Mouse (Mus musculus) spleen, adult 18-20 months (tissue): ENCODE results near the gene Ptrh1.

Source experiments
- DNase-seq, 2 experiments: peaks; one replicate each; pipeline ENCODE4 v3.0.0; 2022; ENCODE audit warnings: mixed read lengths in 2 of 2

Ptrh1 gene

DNA sequence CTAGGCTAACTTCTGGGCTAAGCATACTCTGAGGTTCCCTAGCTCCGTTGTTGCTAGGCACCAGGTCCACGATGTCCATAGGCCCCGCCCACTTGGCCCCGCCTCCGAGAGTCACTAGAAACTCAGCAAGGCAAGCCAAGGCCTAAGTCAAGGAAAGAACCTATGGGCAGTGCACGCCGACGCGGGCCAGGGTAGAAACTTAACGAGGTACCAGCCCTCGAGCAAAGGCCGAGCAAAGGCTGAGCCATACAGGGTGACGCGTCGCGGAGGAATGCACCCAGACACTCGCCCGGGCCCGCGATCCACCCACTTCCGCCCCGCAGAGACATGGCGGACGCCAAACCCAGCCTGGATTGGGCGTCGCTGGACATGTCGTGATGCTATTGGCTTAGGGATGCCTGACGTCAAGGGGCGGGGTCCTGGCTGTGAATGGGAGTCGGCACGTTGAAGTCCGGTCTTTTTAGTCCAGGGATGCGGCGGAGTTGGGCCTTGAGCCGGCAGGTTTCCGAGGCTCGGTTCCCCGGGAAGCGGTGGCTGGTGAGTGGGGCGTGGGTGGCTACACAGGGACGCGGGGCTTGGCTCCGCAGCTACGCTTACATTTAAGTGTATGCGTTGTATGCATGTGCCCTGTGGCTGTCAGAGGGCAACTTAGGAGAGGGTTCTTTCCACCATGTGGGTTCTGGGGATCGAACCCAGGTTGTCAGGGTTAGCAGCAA lies at the start of gene Ptrh1, which contains the start of gene Ttc16:
Ptrh1 (plus strand) TSS at position 428 of the 716 bp plus-strand sequence.
Ttc16 (minus strand) TSS at position 275 of the 716 bp plus-strand sequence.
- peak; percentile 92 to 98 for DNase-seq

DNA sequence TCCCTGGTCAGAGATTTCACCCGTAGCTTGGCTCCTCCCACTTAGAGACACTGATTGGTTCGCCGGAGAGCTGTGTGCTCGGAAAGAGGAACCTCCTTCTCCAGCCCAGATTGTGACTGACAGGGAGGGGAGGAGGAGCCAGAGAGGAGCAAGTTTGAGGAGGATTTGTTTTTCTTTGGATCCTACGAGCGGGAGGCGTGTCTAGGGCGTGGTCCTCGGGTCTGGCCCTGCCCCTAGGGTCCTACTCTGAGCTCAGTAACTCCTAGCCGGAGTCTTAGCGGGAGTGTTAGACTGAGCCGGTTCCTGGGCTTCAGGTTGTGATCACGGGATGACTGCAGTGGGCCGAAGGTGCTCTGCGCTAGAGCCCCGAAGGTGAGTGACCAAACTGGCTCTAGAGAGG lies 48.2 kb upstream of the Ptrh1 start:
- DNase-seq = peak; percentile 71 to 73

DNA sequence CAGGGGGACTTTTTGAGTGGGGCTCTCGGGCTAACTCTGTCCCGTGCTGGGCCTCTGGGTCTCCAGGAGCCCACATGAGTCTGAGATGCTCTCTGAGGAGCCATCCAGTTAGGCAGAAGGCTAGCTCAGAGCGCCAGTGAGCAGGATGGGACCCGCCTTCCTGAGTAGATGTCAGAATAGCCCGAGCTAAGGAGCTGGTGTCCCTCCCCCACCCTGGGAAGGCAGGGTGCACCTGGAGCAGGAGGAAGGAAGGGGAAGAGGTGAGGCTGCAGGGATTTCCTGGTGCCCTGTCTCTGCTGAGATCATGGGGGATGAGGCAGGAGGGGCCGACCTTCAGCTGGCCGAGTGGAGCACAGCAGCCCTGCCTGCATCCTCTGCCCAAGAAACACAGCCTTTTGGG lies 47.1 kb upstream of the Ptrh1 start:
- DNase-seq = no peak

DNA sequence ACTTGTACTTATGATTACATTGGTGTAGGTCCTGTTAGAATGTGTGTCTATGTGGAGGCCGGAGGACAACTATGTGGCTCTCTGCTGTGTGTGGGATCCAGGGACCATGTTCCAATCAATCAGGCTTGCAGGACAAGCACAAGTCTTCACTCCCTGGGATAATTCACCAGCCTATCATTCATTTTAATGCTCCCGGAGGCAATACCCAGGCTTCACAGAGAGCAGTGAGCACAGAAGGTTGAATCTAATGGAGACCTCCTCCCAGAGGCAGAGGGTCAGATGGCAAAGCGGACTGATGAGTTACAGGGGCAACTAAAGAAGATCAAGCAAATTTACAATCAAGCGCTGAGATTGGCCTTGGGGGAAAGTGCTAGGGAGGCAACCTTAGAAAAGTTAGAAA lies 46.0 kb upstream of the Ptrh1 start:
- no peak for DNase-seq

DNA sequence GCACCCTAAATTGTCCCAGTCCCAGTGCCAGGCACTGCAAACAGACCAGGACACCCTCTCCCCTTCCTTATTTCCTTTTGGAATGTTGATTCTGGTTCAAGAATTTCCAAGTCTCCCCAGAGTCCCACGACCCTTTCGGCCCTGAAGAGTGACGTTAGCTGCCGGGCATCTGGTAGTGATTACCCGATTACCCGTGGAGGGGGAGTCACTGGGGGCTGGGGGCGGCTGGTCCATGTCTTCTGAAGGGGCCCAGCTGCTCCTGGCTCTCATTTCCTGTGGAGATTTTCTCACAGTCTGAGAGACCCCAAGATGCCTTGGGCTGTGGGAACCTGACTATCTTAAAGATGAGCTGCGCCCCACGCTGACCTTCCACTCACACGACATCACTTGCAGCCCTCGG lies 44.7 kb upstream of the Ptrh1 start:
- DNase-seq = no peak

DNA sequence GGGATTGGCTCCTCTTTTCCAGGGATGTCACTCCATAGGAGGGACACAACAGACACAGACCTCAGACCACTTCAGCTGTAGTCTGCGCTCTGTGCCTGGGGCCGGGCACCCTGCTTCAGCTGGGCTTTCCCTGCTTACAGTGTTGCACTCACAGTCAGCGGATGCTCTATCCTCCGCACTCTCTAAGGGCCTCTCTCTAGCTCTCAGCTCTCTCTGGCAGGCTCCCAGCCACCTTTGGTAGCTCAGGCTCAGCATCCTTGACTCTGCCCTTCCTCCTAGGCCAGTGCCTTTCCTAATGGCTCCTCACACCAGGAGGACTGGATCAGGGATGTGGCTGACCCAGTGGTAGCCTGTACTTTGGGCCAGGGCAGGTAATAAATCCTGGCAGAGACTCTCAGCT lies 43.7 kb upstream of the Ptrh1 start:
- no peak for DNase-seq

DNA sequence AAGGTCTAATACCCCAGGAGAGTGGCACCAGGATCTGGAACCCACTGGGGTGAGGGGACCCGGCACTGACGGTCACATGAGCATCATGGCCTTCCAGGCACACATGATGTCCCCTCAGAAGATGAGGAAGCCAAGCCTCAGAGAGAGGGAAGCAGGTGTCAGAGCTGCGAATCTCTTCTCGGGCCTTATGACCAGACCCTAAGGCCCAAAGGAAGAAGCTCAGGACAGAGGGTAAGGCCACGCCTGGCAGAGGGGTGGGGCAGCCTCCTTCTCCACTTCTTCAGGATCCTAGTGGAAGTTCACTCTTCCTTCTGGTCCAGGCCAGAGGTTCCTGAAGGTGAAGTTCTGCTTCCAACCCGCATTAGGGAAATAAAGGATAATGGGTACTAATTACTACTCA lies 42.9 kb upstream of the Ptrh1 start:
- DNase-seq = no peak

DNA sequence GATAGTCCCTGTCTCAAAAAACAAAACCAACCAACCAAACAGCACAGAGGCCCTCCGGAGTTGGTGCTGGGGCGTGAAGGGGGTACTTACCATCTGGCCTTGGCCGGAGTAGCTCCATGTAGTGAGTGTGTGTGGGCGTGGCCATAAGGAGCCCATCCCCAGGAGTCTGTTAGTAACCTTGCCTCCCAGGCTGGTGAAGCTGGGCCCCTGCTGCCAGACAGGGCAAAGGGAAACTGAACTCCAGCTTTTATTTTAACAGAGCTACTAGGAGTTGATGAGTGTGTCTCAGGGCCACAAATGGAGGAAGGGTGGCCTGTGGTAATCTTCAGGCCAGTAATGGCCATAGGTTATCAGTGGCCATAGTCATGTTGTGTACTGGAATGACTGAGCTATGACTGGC lies 41.1 kb upstream of the Ptrh1 start:
- no peak for DNase-seq

DNA sequence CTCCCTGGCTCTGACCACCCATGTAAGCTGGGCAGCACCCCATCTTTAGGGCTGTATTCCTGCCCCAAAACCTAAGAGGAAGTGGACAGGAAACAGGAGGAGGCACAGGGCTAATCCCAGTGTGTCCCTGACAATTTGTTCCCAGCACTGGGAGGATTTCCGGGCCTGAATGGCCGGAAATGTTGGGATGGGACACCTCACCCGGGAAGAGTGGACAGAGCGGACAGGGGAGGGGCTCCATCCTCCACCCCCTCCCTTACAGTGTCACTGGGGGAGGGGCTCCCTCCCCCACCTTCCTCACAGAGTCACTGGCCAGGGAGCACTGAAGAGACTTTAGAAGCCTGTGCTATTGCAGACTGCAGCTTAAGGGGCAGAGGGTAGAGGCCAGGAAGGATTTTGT lies 40.7 kb upstream of the Ptrh1 start:
- no peak for DNase-seq

DNA sequence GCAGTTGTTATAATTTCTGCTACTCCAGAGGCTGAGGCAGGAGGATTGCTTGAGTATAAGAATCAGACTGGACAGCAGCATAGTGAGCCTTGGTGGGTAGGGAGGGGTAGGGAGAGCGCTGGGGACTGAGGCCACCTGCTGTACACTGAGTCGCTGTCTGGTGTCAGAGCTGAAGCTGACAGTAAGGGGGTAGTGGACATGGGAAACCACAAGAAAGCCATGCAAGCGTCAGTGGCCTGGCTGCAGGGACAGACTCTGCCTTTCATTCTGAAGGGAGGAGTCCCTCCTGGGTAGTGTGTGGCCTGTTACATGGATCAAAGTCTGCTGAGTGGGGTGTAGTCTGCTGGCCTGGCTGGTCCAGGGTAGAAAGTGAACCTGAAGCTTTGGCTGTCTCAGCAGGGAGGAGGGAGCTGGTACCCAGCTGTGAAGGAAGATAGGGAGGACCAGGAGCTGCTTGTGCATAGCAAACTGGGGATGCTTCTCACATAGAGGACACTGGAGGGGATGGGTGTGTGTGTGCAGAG lies 39.2 kb upstream of the Ptrh1 start:
- DNase-seq = no peak

DNA sequence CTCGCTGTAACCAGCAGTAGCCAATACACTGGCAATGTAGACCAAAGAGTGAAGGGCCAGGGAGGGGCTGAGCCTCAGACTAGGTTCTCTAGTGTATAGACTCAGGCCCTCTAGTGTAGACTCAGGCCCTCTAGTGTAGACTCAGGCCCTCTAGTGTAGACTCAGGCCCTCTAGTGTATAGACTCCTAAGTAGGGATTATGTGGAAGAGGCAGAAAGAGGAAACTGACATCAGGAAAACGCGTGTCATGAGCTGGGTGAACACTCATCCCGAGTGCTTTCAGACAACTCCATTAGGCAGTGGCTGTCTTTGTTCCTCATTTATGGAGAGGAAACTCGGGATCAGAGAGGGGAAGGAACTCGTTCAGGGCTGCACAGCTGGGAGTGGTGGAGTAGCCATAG lies 38.6 kb upstream of the Ptrh1 start:
- no peak for DNase-seq

DNA sequence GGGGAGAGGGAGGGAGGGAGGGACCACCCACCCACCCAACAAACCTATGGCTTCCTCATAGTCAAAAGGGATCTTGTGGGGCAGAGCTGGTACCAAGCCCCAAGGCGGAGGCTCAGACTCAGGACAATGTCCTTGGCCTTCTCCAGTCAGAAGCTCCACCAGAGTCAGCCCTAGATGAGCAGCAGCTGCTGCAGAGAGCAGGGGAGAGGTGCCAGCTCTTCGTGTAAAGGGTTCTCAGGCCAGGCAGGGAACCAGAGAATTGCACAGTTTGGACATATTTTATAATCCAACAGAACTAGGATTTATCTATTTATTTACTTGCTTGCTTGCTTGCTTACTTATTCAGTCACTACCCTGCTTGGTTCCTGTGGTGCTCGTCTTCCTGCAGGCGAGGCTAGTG lies 36.3 kb upstream of the Ptrh1 start:
- DNase-seq = no peak

DNA sequence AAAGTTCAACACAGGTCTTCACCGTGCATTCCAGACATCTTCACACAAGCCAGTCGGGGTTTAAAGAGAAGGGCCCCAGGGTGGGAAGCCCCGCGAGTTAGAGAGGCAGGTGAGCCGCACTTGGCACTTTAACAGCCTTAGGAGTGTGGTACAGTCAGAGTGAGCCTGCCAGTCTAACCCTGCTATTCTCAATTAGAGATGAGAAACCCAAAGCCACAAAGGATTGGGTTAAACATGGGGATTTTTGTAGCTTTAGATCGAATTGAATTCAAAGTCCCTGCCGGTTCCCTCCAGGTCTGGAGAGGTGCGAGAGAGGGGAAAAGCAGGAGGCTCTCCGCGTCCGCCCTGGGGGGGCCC lies 34.7 kb upstream of the Ptrh1 start, which contains the start of gene 6330409D20Rik:
6330409D20Rik (minus strand) TSS at position 101 of the 357 bp plus-strand sequence.
- DNase-seq = no peak

DNA sequence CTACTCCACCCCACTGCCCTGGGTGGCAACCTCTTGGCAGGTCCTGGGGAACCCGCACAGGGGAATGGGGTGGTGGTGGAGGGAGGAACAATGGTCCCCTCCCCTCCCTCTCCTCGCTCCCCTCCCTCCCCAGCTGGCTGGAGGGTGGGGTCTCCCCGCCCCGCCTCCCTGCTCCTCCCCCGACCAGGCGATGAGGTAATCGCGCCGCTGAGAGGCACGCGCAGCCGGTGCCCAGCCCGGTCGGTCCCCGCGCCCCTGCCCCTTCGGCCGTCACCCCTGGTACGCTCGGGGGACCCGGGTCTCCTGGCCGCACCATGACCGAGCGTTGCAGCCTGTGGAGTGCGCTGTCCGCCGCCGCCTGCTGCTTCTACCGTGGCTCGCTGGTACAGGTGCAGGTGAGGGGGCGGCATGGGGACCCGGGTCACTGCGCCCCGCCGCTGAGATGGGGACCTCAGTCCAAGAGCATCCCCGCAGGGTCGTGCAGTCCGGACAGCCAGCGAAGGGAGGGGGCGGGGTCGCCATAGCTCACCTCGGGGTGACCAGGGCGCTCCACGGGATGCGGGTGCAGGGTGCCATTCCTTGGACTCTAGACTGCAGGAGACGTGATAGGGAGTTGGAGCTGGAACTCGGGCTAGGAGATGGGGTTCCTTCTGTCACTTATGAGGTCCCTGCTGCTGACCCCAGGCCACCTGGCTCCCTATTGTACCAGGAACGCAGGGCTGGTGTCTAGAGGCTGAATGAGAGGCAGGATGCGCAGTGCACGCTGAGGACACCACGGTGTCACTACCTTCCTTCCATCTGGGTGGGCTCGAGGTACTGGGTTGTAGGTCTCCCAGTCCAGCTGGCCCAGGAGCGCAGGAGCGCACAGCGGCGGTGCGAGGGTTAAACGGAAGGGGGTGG lies 34.1 kb upstream of the Ptrh1 start:
- DNase-seq = no peak

DNA sequence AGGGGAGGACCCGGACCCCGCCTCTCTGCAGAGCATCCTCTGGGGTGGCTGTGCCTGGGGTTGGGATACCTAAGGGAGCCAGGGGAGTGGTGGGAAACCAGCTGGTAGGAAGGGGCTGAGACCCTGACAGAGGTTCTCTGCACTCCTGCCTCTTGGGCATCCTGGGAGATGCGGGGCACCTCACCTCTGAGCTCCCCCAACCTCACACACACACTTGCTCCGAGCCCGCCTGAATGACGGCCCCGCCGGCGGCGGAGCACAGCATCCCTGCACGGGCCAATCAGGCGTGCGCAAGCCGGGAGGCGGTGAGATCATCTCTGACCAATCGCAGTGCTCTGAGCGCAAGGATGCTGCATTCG lies 33.4 kb upstream of the Ptrh1 start:
- DNase-seq = no peak

DNA sequence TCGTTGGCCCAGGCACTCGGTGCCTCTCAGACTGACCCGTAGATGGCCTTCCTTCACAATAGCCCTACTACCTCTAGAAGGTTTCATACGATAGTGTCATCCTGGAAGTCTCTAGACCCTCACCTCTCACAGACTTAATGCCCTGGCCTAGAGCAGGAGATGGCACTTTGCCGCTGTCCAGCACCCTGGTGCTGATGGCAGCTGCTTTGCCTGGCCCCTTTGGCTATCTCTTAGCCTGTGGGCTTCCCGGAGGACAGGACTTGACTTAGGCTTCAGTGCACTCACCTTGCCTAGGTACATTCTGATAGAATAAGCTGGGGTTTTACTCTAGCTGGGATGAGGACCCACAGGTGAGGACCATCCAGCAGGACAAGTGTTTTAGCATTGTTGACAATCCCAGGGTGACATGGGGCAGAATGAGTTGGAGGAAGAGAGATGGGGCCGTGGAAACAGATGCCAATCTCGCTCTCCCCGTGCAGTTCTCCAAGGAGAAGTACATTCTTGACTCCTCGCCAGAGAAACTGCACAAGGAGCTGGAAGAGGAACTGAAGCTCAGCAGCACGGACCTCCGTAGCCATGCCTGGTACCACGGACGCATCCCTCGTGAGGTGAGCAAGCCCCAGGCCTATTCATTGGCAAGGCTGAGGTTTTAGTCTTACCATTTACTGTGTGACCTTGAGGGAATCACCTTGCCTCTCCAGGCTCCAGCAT lies 31.2 kb upstream of the Ptrh1 start:
- no peak for DNase-seq

DNA sequence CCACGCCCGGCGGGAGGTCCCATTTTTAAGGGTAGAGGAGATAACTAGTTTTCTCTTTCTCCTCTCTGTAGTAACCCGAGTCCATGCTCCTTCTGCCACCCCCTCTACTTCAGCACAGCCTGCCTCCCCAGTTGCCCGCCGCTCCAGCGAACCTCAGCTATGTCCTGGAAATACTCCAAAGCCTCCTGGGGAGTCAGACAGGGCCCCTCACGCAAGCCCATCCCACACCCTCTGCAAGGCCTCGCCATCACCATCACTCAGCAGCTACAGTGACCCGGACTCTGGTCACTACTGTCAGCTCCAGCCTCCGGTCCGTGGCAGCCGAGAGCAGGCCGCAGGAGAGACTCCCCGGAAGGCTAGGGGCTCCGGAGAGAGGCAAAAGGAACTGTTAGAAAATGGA lies 26.5 kb upstream of the Ptrh1 start:
- no peak for DNase-seq

DNA sequence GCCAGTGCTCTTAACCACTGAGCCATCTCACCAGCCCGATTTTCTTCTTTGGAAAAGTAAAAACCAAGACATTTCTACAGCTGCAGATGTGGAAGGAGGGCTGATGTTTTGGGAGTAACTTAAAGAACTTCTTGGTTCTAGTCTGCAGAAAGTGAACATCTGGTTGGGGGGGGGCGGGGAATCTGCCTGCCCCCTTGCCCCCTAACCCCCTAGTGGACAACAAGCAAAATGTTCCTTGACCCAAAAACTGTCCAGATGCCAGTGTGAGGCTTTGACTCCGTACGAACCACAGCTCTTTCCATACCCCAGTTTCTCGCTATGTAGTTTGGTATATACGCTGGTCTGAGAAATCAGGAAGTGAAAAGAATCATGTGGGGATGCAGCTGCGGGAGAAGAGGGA lies 25.4 kb upstream of the Ptrh1 start:
- no peak for DNase-seq

DNA sequence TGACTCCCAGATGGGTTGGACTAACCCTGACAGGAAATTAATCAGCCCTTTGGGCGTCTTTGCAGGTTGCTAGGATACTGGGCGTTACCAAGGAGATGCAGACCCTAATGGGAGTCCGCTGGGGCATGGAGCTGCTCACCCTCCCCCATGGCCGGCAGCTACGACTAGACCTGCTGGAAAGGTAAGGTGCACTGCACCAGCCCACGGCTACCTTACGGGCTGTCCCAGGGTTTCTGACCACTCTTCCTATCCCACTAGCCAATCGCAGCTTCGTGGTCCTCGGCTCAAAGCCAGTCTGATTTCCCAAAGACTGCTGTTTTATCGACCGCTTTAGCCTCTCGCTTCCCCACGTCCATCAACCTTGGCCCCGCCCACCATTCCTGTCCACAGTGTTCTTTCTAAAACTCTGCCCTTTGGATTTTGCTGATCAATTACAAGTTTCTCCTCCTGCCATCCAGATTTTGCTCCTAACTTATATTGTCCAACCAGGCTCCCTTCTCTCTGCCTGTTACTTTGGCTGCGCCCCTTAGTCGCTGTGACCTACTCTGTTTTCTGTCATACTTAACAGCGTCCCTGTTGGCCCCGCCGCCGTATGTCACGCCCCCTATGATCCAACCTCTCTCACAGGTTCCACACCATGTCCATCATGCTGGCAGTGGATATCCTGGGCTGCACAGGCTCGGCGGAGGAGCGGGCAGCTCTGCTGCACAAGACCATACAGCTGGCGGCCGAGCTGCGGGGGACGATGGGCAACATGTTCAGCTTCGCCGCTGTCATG lies 24.5 kb upstream of the Ptrh1 start:
- no peak for DNase-seq

DNA sequence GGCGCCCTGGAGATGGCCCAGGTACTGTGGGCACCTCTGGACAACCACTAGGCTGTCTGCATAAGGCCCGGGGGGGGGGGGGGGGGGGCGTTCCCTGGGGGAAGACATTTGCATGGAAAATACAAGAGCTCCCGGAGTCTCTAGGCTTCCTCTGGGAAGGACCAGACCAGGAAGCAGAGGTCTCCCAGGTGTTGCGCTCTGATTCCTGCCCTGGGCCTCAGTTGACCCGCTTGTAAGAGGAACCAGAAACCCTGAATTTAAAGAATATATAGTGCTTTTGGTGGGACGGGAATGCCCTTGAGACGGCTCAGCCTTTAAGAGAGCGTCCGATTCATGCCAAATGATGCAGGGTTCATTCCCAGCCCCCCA lies 23.9 kb upstream of the Ptrh1 start:
- no peak for DNase-seq

DNA sequence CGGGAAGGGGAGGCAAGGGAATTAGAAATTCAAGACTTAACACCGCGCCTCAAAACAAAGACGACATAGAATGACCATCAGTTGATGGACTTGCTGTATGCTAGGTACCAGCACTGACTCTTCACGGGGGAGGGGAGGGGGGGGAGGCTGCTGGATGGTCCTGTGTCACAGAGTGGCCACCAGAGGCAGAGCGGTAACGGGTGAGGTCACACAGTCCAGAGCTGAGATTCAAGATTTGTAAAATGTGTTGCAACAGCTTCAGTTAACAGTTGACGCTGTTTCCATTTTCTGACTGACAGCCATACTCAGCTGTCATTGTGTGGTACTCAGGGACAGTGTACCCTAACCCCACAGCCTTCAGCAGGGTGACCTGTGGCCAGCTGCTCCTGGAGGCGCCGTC lies 23.4 kb upstream of the Ptrh1 start:
- no peak for DNase-seq

DNA sequence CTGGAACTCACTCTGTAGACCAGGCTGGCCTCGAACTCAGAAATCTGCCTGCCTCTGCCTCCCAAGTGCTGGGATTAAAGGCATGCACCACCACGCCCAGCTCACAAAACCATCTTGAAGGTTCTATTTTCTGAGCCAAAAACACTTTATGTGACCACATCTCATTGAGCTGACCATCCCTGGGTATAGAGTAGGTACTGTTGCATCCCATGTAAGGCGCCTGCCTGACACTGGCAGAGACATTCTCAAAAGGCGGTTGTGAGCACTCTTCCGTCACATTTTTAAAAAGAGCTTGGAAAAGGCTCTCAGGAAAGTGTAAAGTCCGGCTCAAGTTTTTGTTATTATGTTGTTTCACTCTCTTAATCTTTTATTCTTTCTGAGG lies 18.9 kb upstream of the Ptrh1 start:
- DNase-seq = no peak
